Comparison of ENCODE assay signal across 8 mouse cellular contexts in genomic region chr4:33586290-33586614, GRCm38 (mm10).
A peak's percentile ranks its signal among the peaks of the same experiment; 100 is the strongest.
DNase-seq lines count a peak whose midpoint lies in the region; ATAC-seq and TF ChIP-seq lines count a peak whose summit lies in the region.

No protein-coding gene starts in this region.

- peaks cover 41% of the 10 kb centered on the region for H3K27me3 ChIP-seq in heart, embryonic 12.5 days (replicated peaks)
- H3K27me3 ChIP-seq in limb, embryonic 14.5 days (ENCODE audit: control insufficient read depth, insufficient read depth, low read length): no peaks in the 10 kb centered on the region

- ATAC-seq in heart, embryonic 12.5 days (ENCODE audit: insufficient number of reproducible peaks, low FRiP score): no peak
- ATAC-seq in limb, embryonic 14.5 days (ENCODE audit: low FRiP score, low read depth): no peak

- no peaks in the 10 kb centered on the region for H3K9me3 ChIP-seq in heart, embryonic 12.5 days (replicated peaks)
- no peaks in the 10 kb centered on the region for H3K9me3 ChIP-seq in limb, embryonic 14.5 days (ENCODE audit: control insufficient read depth, low read length)

- no peak for TF ChIP-seq POLR2A in limb, embryonic 14.5 days (IDR thresholded peaks at IDR 0.05; ENCODE audit: borderline replicate concordance, extremely low read depth, insufficient read depth, insufficient read length)

- H3K9ac ChIP-seq in heart, embryonic 12.5 days: no peak overlapping the region
- peak overlapping the region; percentile 25; the same call in 1 of the 2 replicates for H3K9ac ChIP-seq in limb, embryonic 14.5 days (ENCODE audit: low read depth, low read length, severe bottlenecking)

- H3K4me1 ChIP-seq in heart, embryonic 12.5 days (replicated peaks): peaks cover 26% of the 10 kb centered on the region
- peaks cover 15% of the 10 kb centered on the region; the same call in 1 of the 2 replicates for H3K4me1 ChIP-seq in limb, embryonic 14.5 days (ENCODE audit: control insufficient read depth, insufficient read depth, low read length)

- no peak for DNase-seq in heart, adult 8-10 months (ENCODE audit: low spot score)
- DNase-seq in thymus, postnatal 4 days: peak; percentile 10
- no peak for DNase-seq in thymus, adult 18-20 months
- DNase-seq in limb, embryonic 14.5 days (ENCODE audit: low spot score): no peak
- DNase-seq in ovary, postnatal 10 days (ENCODE audit: low spot score): no peak
- no peak for DNase-seq in thymus, postnatal 25 days
- no peak for DNase-seq in T-cell, adult 2 months (ENCODE audit: low spot score)

- H3K4me3 ChIP-seq in heart, embryonic 12.5 days: no peak overlapping the region
- no peak overlapping the region for H3K4me3 ChIP-seq in limb, embryonic 14.5 days (replicated peaks; ENCODE audit: low read length)

- WGBS in heart, embryonic 12.5 days: 44% methylated on average over 4 of the region's 4 CpGs
- 61% methylated on average over 4 of the region's 4 CpGs for WGBS in limb, embryonic 14.5 days

- no peak overlapping the region for H3K27ac ChIP-seq in heart, embryonic 12.5 days (ENCODE audit: poor library complexity, severe bottlenecking)
- H3K27ac ChIP-seq in limb, embryonic 14.5 days (replicated peaks; ENCODE audit: low read depth, low read length): peak overlapping the region; percentile 64

- no peaks in the 10 kb centered on the region for H3K36me3 ChIP-seq in heart, embryonic 12.5 days
- no peaks in the 10 kb centered on the region for H3K36me3 ChIP-seq in limb, embryonic 14.5 days (ENCODE audit: control insufficient read depth, insufficient read depth, low read length)

- H3K4me2 ChIP-seq in heart, embryonic 12.5 days: peak overlapping the region; percentile 67
- H3K4me2 ChIP-seq in limb, embryonic 14.5 days (replicated peaks; ENCODE audit: low read depth, low read length, severe bottlenecking): peak overlapping the region; percentile 44
